Mouse (Mus musculus): Measurements from ENCODE around the gene Ephx3. TPM values are rescaled to one million over a fixed set of nuclear protein-coding genes. Genes with fewer than 3 reads are reported as not detected.

Gene Ephx3
- polyA plus RNA-seq, 1 experiment from 2014 or later, result 0.17 TPM

DNA sequence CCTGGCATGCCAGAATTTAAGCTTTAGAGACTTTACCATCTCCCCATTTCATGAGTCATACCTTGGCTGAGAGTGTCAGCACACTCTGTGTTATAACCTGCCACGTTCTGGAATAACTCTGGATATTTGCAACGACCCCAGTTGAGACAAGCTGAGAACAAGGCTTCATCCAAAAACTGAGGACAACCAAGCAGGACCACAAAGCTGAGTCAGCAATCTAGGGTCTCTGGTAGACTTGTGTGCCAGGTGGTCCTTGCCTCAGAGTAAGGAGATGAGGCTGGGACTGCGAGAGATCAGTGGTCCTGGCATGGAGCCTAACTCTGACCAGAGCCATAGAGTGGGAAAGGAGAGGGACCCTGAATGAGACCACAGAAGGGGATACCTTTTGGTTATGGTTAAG lies 13.6 kb upstream of the Ephx3 start:
- Histone ChIP-seq H3K36me3 (peaks cover 89% of the 10 kb centered on the region), H3K4me3 (no peak overlapping the region), H3K9me3 (no peaks in the 10 kb centered on the region), H3K4me1 (no peaks in the 10 kb centered on the region), H3K27me3 (no peaks in the 10 kb centered on the region), H3K4me2 (replicated peaks) (no peak overlapping the region), H3K9ac (replicated peaks) (no peak overlapping the region), H3K27ac (replicated peaks) (no peak overlapping the region)
- ATAC-seq (replicated peaks), result no peak
- WGBS, result 87% methylated on average over 3 of the region's 3 CpGs

DNA sequence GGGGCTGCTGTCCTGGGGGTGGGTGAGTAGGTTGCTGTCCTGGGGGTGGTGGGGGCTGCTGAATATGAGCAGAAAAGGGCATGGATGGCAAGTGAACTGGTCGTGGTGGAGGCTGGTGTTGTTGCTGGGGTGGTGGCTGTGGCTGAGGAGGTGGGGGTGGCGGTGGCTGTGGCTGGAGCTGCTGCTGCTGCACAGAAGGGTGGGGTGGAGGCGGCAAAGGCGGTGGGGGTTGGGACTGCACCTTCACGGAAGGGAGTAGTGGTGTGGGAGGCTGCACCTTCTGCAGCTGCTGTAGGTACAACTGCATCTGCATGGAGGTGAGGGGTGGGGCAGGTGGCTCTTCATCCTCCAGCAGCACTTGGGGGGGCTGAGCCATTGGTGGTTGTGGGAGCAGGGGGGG lies 11.7 kb upstream of the Ephx3 start:
- H3K4me1 ChIP-seq, result no peaks in the 10 kb centered on the region
- H3K4me2 ChIP-seq (replicated peaks), result no peak overlapping the region
- WGBS, result 88% methylated on average over 5 of the region's 5 CpGs
- no peaks in the 10 kb centered on the region for H3K27me3 ChIP-seq
- no peak overlapping the region for H3K9ac ChIP-seq (replicated peaks)
- peaks cover 90% of the 10 kb centered on the region for H3K36me3 ChIP-seq
- ATAC-seq (replicated peaks), result 0 out of 2 replicates have a peak, but pooled peaks have one; percentile 16
- H3K9me3 ChIP-seq, result no peaks in the 10 kb centered on the region
- no peak overlapping the region for H3K27ac ChIP-seq (replicated peaks)
- no peak overlapping the region for H3K4me3 ChIP-seq

DNA sequence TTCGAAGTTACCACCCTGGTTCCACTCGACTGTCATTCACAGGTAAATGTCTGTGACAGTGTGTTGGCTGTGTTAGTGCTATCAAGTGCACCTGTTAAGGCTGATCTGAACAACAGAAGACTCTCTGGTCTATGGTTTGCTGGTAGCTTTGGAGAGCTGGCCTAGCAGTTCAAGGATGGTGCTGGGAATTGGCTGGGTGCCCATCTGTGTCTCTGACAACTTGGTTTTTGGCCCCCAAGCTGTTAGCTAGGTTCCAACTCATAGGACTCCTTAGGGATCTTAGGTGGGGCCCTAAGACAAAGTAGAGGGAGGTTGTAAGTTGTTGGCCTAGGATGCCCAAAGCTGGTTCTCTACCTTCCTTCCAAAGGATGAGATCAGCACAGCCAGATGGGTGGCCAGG lies 10.4 kb upstream of the Ephx3 start:
- Histone ChIP-seq H3K27me3 (no peaks in the 10 kb centered on the region), H3K4me3 (no peak overlapping the region), H3K36me3 (peaks cover 86% of the 10 kb centered on the region), H3K9me3 (no peaks in the 10 kb centered on the region), H3K4me1 (no peaks in the 10 kb centered on the region), H3K27ac (replicated peaks) (no peak overlapping the region), H3K4me2 (replicated peaks) (no peak overlapping the region), H3K9ac (replicated peaks) (no peak overlapping the region)
- no peak for ATAC-seq (replicated peaks)
- 97% methylated on average over 2 of the region's 2 CpGs for WGBS

DNA sequence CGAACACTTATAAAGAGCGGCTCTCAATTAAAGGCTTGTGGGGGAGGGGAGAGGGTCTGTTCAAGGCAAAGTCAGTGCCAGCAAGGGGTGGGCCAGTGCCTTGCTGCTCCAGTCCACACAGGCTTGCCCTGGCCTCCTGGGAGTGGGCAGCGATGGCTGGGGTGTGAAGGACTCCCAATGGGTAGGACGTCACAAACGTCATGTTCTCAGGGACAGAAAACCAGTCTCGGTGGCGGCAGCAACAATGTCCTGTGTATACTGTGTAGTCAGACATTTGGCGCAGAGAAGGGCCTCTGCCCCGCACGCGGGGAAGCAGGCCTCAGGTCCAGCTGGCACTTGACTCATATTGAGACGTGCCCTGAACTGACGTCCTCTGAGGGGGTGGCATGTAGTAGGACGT lies 7.8 kb upstream of the Ephx3 start:
- Histone ChIP-seq H3K27ac (replicated peaks) (no peak overlapping the region), H3K9ac (replicated peaks) (no peak overlapping the region), H3K4me2 (replicated peaks) (no peak overlapping the region), H3K27me3 (no peaks in the 10 kb centered on the region), H3K4me3 (no peak overlapping the region), H3K36me3 (peaks cover 66% of the 10 kb centered on the region), H3K9me3 (no peaks in the 10 kb centered on the region), H3K4me1 (no peaks in the 10 kb centered on the region)
- WGBS, result 82% methylated on average over 14 of the region's 14 CpGs
- no peak for ATAC-seq (replicated peaks)

DNA sequence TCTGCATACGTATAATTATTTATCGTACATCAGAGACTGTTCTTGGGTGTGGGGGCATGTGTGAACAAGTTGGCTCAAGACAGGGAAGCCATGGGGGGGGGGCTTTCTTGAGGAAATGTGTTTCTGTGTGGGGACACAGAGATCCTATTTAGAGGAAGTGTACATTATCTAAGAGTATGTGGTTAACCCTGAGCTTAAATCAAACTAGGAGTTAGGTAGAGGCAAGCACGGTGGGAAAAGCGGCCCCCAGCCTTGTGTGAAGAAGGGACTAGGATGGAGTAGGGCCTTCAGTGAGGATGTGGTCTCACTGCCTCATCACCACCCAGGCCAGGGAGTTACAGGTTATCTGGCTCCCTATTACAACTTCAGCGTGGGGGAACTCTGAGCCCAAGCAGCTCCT lies 6.4 kb upstream of the Ephx3 start:
- Histone ChIP-seq H3K9me3 (no peaks in the 10 kb centered on the region), H3K27me3 (no peaks in the 10 kb centered on the region), H3K4me2 (replicated peaks) (no peak overlapping the region), H3K36me3 (peaks cover 51% of the 10 kb centered on the region), H3K27ac (replicated peaks) (no peak overlapping the region), H3K4me3 (no peak overlapping the region), H3K4me1 (no peaks in the 10 kb centered on the region), H3K9ac (replicated peaks) (no peak overlapping the region)
- ATAC-seq (replicated peaks), result no peak
- 92% methylated on average over 5 of the region's 5 CpGs for WGBS

DNA sequence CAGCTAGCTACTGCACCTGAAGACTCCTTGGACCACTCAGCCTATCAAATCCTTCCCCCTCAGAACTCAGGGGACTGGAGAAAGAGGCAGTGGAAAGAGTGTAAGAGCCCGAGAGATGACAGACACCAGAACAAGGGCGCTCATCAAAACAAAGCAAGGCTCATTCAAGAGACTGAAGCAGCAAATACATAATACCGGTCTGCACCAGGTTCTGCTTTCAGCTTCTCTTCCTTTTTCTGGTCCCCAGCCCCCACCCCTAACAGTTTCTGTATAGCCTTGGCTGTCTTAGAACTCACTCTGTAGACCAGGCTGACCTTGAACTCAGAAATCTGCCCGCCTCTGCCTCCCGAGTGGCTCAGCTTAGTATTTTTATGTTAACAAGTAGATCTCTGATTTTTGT lies 3.7 kb upstream of the Ephx3 start:
- ATAC-seq (replicated peaks), result no peak
- H3K4me3 ChIP-seq, result no peak overlapping the region
- no peak overlapping the region for H3K27ac ChIP-seq (replicated peaks)
- H3K9me3 ChIP-seq, result no peaks in the 10 kb centered on the region
- H3K36me3 ChIP-seq, result peaks cover 24% of the 10 kb centered on the region
- WGBS, result 91% methylated on average over 5 of the region's 5 CpGs
- H3K4me2 ChIP-seq (replicated peaks), result no peak overlapping the region
- peaks cover 8% of the 10 kb centered on the region for H3K4me1 ChIP-seq
- no peak overlapping the region for H3K9ac ChIP-seq (replicated peaks)
- no peaks in the 10 kb centered on the region; the same call in 1 of the 2 replicates for H3K27me3 ChIP-seq

DNA sequence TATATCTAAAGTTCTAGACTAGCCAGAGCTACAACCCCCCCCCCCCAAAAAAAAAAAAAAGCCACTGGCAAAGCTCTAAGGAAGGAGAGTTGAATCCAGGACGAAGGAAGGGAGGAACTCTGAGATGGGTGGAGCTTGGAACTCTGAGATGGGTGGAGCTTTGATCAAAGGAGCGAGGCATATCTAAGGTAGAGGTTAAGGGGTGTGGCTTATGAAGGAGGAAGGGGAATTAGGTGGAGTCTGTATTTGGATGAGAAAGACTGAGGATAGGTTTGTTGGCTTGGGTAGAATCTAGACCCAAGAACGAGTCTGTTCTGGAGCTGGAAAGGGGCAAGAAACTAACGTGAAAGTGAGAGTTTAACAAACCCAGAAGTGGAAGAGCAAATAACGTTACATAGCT lies 501 bp upstream of the Ephx3 start:
- H3K4me2 ChIP-seq (replicated peaks), result peak overlapping the region; percentile 54; the same call in 1 of the 2 replicates
- H3K4me3 ChIP-seq, result no peak overlapping the region
- no peak overlapping the region for H3K9ac ChIP-seq (replicated peaks)
- H3K27ac ChIP-seq (replicated peaks), result no peak overlapping the region
- ATAC-seq (replicated peaks), result no peak
- H3K27me3 ChIP-seq, result no peaks in the 10 kb centered on the region; the same call in 1 of the 2 replicates
- H3K36me3 ChIP-seq, result no peaks in the 10 kb centered on the region
- WGBS, result 20% methylated on average over 5 of the region's 5 CpGs
- no peaks in the 10 kb centered on the region for H3K9me3 ChIP-seq
- peaks cover 8% of the 10 kb centered on the region for H3K4me1 ChIP-seq

DNA sequence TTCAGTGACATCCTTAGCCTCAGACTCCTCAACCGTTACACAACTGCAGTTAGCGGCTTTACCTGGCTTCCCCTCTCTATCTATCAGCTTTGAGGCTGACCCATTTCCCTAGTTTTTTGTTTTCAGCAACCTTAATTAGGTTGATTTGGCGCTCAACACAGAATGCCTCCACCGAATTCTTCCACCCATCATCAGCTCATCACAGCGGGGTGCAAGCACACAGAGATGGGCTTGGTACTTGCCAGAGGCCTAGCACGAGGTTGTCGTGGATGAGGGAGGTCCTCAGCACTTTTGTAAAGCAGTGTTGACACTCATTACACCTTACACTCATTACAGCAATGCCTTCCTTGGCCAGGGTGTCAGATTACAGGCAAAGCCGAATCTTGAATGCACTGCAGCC lies 6.3 kb downstream of the Ephx3 start:
- Histone ChIP-seq H3K36me3 (no peaks in the 10 kb centered on the region), H3K9me3 (no peaks in the 10 kb centered on the region), H3K9ac (replicated peaks) (no peak overlapping the region), H3K4me2 (replicated peaks) (no peak overlapping the region), H3K27me3 (no peaks in the 10 kb centered on the region), H3K27ac (replicated peaks) (no peak overlapping the region), H3K4me3 (no peak overlapping the region), H3K4me1 (peaks cover 18% of the 10 kb centered on the region)
- no peak for ATAC-seq (replicated peaks)
- WGBS, result 12% methylated on average over 8 of the region's 8 CpGs

DNA sequence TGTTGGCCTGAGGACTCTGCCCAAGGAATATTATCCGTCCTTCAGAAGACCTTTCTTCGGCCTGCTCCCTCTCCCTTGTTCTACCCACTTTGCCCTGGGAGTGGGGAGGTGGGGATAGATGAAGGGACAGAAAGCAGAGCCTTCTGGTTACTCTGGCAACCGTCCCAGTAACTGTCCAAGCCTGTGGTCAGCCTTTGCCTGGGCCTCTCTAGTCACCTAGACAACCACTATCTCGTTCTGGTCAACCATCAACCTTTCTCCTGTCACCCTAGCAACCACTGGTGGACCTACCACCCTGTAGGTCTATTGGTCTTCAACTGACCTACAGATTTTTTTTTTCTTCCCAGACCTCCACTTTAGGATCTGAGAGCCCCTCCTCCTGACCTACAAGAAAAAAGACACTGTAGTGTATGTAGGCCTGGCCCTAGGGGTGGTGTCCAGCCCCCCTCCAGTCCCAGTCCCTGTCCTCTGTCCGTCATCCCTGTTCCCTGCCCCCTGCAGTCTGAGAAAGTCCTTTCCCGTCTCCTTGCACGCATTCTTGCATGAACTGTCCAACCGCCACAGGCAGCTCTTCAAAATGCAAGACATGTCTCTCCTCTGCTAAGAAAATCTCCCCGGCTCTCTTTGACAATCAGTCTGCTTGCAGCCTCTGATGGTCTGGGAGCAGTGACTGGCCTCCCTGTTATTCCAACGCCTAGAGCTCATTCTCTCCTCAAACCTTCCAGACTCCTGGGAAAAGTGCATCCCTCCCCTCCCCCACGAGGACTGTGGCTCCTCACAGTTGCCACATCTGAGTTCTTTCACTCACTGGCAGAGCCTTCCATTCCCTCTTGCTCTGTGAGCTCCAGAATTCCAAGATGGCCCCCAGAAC lies 9.5 kb downstream of the Ephx3 start:
- Histone ChIP-seq H3K27me3 (no peaks in the 10 kb centered on the region), H3K9me3 (no peaks in the 10 kb centered on the region), H3K4me3 (no peak overlapping the region), H3K4me1 (peaks cover 18% of the 10 kb centered on the region), H3K4me2 (replicated peaks) (no peak overlapping the region), H3K27ac (replicated peaks) (peak overlapping the region; percentile 51), H3K36me3 (no peaks in the 10 kb centered on the region), H3K9ac (replicated peaks) (no peak overlapping the region)
- 30% methylated on average over 11 of the region's 11 CpGs for whole genome bisulfite sequencing
- ATAC-seq (replicated peaks), result 0 out of 2 replicates have a peak, but pooled peaks have one; percentile 26

DNA sequence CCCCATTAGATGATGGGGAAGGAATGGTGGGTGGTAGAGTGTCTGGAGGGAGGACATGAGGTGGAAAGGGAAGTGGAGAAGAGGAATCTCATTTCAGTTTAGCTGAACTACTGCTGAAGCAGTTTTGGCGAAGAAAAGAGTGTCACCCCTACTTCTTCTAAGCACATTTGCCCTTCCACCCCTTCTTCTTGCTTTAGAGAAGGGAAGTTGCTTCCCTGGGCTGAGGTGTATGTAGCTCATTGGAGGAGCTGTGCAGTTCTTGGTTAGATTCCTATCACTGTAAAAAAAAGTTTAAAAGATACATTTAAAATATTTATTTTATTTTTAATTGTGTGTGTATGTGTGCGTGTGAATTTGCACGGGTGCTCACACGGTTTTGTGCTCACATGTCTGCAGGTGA lies 12.4 kb downstream of the Ephx3 start:
- no peak overlapping the region for H3K9ac ChIP-seq (replicated peaks)
- H3K27me3 ChIP-seq, result no peaks in the 10 kb centered on the region
- H3K4me3 ChIP-seq, result no peak overlapping the region
- H3K36me3 ChIP-seq, result no peaks in the 10 kb centered on the region
- 90% methylated on average over 4 of the region's 4 CpGs for WGBS
- H3K9me3 ChIP-seq, result no peaks in the 10 kb centered on the region
- H3K4me2 ChIP-seq (replicated peaks), result no peak overlapping the region
- peaks cover 11% of the 10 kb centered on the region for H3K4me1 ChIP-seq
- no peak for ATAC-seq (replicated peaks)
- H3K27ac ChIP-seq (replicated peaks), result no peak overlapping the region

DNA sequence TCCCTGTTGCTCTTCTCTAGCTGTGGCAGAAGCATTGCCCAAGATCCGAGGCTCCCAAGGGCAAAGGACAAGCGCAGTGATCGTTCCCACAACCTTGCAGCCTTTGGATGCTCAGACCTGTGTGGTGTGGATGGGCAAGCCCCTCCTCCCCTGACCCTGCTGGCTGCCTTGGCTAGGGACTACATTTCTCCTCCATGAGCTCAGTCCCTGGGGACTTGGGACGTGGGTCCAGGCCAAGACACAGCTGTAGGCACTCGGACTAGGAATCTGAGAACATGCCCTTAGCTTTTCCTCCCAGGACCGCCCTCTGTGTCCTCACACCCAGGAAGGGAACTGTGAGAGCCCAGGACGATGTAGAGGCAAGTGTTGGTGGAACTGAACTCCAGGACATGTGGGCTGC lies 16.2 kb downstream of the Ephx3 start:
- Histone ChIP-seq H3K27me3 (no peaks in the 10 kb centered on the region), H3K9ac (replicated peaks) (no peak overlapping the region), H3K4me2 (replicated peaks) (no peak overlapping the region), H3K27ac (replicated peaks) (no peak overlapping the region), H3K9me3 (no peaks in the 10 kb centered on the region), H3K36me3 (no peaks in the 10 kb centered on the region), H3K4me3 (no peak overlapping the region), H3K4me1 (no peaks in the 10 kb centered on the region)
- ATAC-seq (replicated peaks), result no peak
- WGBS, result 66% methylated on average over 7 of the region's 7 CpGs

DNA sequence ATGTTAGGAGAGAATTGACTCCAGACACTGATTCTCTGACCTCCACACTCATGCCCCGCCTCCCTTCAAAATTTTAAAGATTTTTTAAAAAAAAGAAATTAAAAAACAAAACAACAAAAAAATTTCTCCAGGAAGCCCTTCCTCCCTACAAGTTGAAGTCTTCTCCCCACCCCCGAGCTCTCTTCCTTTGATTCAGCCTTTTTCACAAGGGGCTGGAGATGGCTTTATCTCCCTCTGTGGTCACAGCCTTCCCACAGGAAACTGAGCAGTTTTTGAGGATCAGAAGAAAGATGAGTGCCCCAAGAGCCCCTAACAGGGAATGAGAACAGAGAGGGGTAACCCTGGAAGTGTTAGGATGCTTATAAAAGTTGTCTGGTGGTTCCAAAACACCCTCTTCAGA lies 16.9 kb downstream of the Ephx3 start:
- no peak overlapping the region for H3K9ac ChIP-seq (replicated peaks)
- H3K4me2 ChIP-seq (replicated peaks), result no peak overlapping the region
- no peaks in the 10 kb centered on the region for H3K36me3 ChIP-seq
- H3K27ac ChIP-seq (replicated peaks), result no peak overlapping the region
- no peak for ATAC-seq (replicated peaks)
- no peaks in the 10 kb centered on the region for H3K27me3 ChIP-seq
- no peaks in the 10 kb centered on the region for H3K4me1 ChIP-seq
- no peaks in the 10 kb centered on the region for H3K9me3 ChIP-seq
- no peak overlapping the region for H3K4me3 ChIP-seq
- WGBS, result 80% methylated on average over 2 of the region's 2 CpGs

Measured in forebrain, embryonic 15.5 days (tissue).